Mouse (Mus musculus) embryonic stem cell, embryonic (primary cell): ENCODE measurements around the gene BC049352.

ENCODE experiments used
- CTCF ChIA-PET, 4 experiments: fragments of 300-600 bp in 2 of 4; fragments of 350-600 bp in 2 of 4; sonication (Branson Sonifier 250); formaldehyde crosslinking; loops; one replicate each; lab custom pipeline; 2022; ENCODE audit warnings: inconsistent platforms in 2 of 4; lab: Charles Lee
- POLR2A ChIA-PET, 4 experiments: fragments of 300-600 bp in 2 of 4; fragments of 350-600 bp in 2 of 4; sonication (Branson Sonifier 250); formaldehyde crosslinking; loops; one replicate each; lab custom pipeline; 2022; ENCODE audit warnings: antibody characterized with exemption in 4 of 4, inconsistent platforms in 1 of 4; lab: Charles Lee

BC049352 gene

GRCm38 (mm10) chr9:45181770-45182169 lies at the start of gene BC049352:
Gene BC049352, plus strand, starts transcription at chr9:45182007.
- CTCF ChIA-PET, result no interaction called here
- POLR2A ChIA-PET, result no interaction called here

GRCm38 (mm10) chr9:45133484-45134310 lies 48.1 kb upstream of the BC049352 start:
- POLR2A ChIA-PET, result interaction anchor here in 3 of 4 experiments (0.6 to 2.8 kb wide), 8 partner anchors 11 to 366 kb away, joined by 3 to 11 read pairs (median 3); partner anchors contain the start of genes Arcn1 (in 1 of the 3) and Ift46 (in 1 of the 3)
- CTCF ChIA-PET, result interaction anchor here (0.6 to 4.1 kb wide), 37 partner anchors 8 to 679 kb away, joined by 3 to 60 read pairs (median 5); partner anchors contain the start of genes Mpzl3 (in 1 of the 4), Scn2b (in 1 of the 4), Ube4a (in 1 of the 4) and Upk2 (in 1 of the 4)

GRCm38 (mm10) chr9:45136442-45137169 lies 45.2 kb upstream of the BC049352 start:
- ChIA-PET POLR2A (interaction anchor here in 3 of 4 experiments (0.7 to 2.8 kb wide), 3 partner anchors 9 to 14 kb away, joined by 3 to 11 read pairs (median 3); no protein-coding TSS in a partner anchor), CTCF (interaction anchor here in 3 of 4 experiments (0.6 to 4.1 kb wide), 5 partner anchors 9 to 276 kb away, joined by 3 to 32 read pairs (median 3); no protein-coding TSS in a partner anchor)

GRCm38 (mm10) chr9:45138191-45139032 lies 43.4 kb upstream of the BC049352 start, which contains the start of gene Scn4b:
Gene Scn4b, plus strand, starts transcription at chr9:45138395.
- ChIA-PET POLR2A (interaction anchor here in 2 of 4 experiments (0.6 to 2.4 kb wide), 5 partner anchors 10 to 371 kb away, joined by 3 to 9 read pairs (median 4); partner anchors contain the start of genes Arcn1 (in 1 of the 2) and Ift46 (in 1 of the 2)), CTCF (interaction anchor here (0.5 to 2.1 kb wide), 8 partner anchors 16 to 483 kb away, joined by 3 to 14 read pairs (median 4); no protein-coding TSS in a partner anchor)

GRCm38 (mm10) chr9:45139082-45139481 lies 42.7 kb upstream of the BC049352 start:
- ChIA-PET CTCF (interaction anchor here (0.6 to 2.1 kb wide), 6 partner anchors 16 to 483 kb away, joined by 3 to 14 read pairs (median 4); no protein-coding TSS in a partner anchor), POLR2A (interaction anchor here in 2 of 4 experiments (0.6 to 2.4 kb wide), 5 partner anchors 10 to 372 kb away, joined by 3 to 9 read pairs (median 4); partner anchors contain the start of genes Arcn1 (in 1 of the 2) and Ift46 (in 1 of the 2))

- ChIA-PET CTCF (interaction anchor here in 1 of 4 experiments (0.9 kb wide), 1 partner anchor 19 kb away, joined by 3 read pairs; no protein-coding TSS in a partner anchor), POLR2A (interaction anchor here in 1 of 4 experiments (0.7 kb wide), 1 partner anchor 95 kb away, joined by 3 read pairs; no protein-coding TSS in a partner anchor)
These were observed 40.9 kb upstream of the BC049352 start for GRCm38 (mm10) chr9:45140945-45141344.

- POLR2A ChIA-PET, result no interaction called here
- CTCF ChIA-PET, result interaction anchor here in 1 of 4 experiments (0.6 kb wide), 1 partner anchor 487 kb away, joined by 3 read pairs; no protein-coding TSS in a partner anchor
These were observed 39.1 kb upstream of the BC049352 start for GRCm38 (mm10) chr9:45142686-45143085.

- CTCF ChIA-PET, result interaction anchor here (0.5 to 3.4 kb wide), 31 partner anchors 10 to 1071 kb away, joined by 3 to 26 read pairs (median 5); partner anchors contain the start of genes Atp5l (in 2 of the 4) and Ube4a (in 1 of the 4)
These were observed 36.1 kb upstream of the BC049352 start for GRCm38 (mm10) chr9:45145533-45146266.

GRCm38 (mm10) chr9:45146267-45146597 lies 35.6 kb upstream of the BC049352 start:
- ChIA-PET CTCF (interaction anchor here (0.6 to 3.4 kb wide), 19 partner anchors 12 to 638 kb away, joined by 3 to 26 read pairs (median 5); partner anchors contain the start of genes Atp5l (in 2 of the 4) and Ube4a (in 1 of the 4)), POLR2A (interaction anchor here in 2 of 4 experiments (0.8 to 1.5 kb wide), 5 partner anchors 10 to 146 kb away, joined by 3 to 6 read pairs (median 3); no protein-coding TSS in a partner anchor)

More at GRCm38 (mm10) chr9:45145533-45146266, 36.1 kb upstream of the BC049352 start:
- POLR2A ChIA-PET, result interaction anchor here in 3 of 4 experiments (0.7 to 1.5 kb wide), 8 partner anchors 10 to 244 kb away, joined by 3 to 9 read pairs (median 4); no protein-coding TSS in a partner anchor

- CTCF ChIA-PET, result interaction anchor here in 1 of 4 experiments (1.0 kb wide), 1 partner anchor 29 kb away, joined by 3 read pairs; no protein-coding TSS in a partner anchor
- POLR2A ChIA-PET, result interaction anchor here in 2 of 4 experiments (0.5 to 1.0 kb wide), 2 partner anchors 44 to 242 kb away, joined by 3 read pairs; no protein-coding TSS in a partner anchor
These were observed 30.9 kb upstream of the BC049352 start for GRCm38 (mm10) chr9:45150933-45151332.

GRCm38 (mm10) chr9:45153361-45153760 lies 28.4 kb upstream of the BC049352 start:
- ChIA-PET CTCF (no interaction called here), POLR2A (no interaction called here)

GRCm38 (mm10) chr9:45167903-45168302 lies 13.9 kb upstream of the BC049352 start:
- ChIA-PET CTCF (interaction anchor here in 2 of 4 experiments (0.6 to 0.7 kb wide), 2 partner anchors 43 to 245 kb away, joined by 3 read pairs; no protein-coding TSS in a partner anchor), POLR2A (interaction anchor here in 1 of 4 experiments (0.8 kb wide), 1 partner anchor 28 kb away, joined by 3 read pairs; no protein-coding TSS in a partner anchor)

GRCm38 (mm10) chr9:45170150-45170549 lies 11.7 kb upstream of the BC049352 start:
- CTCF ChIA-PET, result no interaction called here
- POLR2A ChIA-PET, result no interaction called here

- POLR2A ChIA-PET, result interaction anchor here in 1 of 4 experiments (0.7 kb wide), 1 partner anchor 12 kb away, joined by 4 read pairs; no protein-coding TSS in a partner anchor
- CTCF ChIA-PET, result interaction anchor here in 1 of 4 experiments (0.7 kb wide), 1 partner anchor 904 kb away, joined by 3 read pairs; no protein-coding TSS in a partner anchor
These were observed 10.7 kb upstream of the BC049352 start for GRCm38 (mm10) chr9:45171073-45171610.

GRCm38 (mm10) chr9:45173475-45173874 lies 8.3 kb upstream of the BC049352 start:
- CTCF ChIA-PET, result interaction anchor here in 1 of 4 experiments (0.9 kb wide), 1 partner anchor 244 kb away, joined by 3 read pairs; no protein-coding TSS in a partner anchor

GRCm38 (mm10) chr9:45179282-45179681 lies 2.5 kb upstream of the BC049352 start:
- POLR2A ChIA-PET, result no interaction called here
- CTCF ChIA-PET, result no interaction called here

More at GRCm38 (mm10) chr9:45173475-45173874, 8.3 kb upstream of the BC049352 start:
- POLR2A ChIA-PET, result no interaction called here
